15 mouse cellular contexts compared by ENCODE assay signal in genomic region chr3:127627956-127628310, GRCm38 (mm10). TPM values are rescaled to one million over a fixed set of nuclear protein-coding genes. Genes with fewer than 3 reads are reported as not detected.
DNase-seq lines count a peak whose midpoint lies in the region; ATAC-seq lines count a peak whose summit lies in the region.
"Had no signal": no experiment of that assay in that cellular context is flagged by ENCODE, and none has a peak within 500 bp of the region (broad histone marks: within the 10 kb centered on the region; RNA-seq: fewer than 3 reads in every experiment).

No protein-coding gene starts in this region.

- no peaks in the 10 kb centered on the region for H3K36me3 ChIP-seq in megakaryocyte, embryonic 14.5 days (replicated peaks; ENCODE audit: low read length)
- H3K36me3 ChIP-seq in limb, embryonic 12.5 days: no peaks in the 10 kb centered on the region
- H3K36me3 ChIP-seq in stomach, embryonic 16.5 days (ENCODE audit: control insufficient read depth, insufficient read depth, low read length): no peaks in the 10 kb centered on the region

- ATAC-seq in CD4-positive, CD25-positive, alpha-beta regulatory T cell, adult 4 months: no peak
- ATAC-seq in megakaryocyte, adult 5-6 weeks (ENCODE audit: poor library complexity, severe bottlenecking): no peak
- ATAC-seq in limb, embryonic 12.5 days (ENCODE audit: insufficient number of reproducible peaks, insufficient read depth, low FRiP score, low TSS enrichment, low read depth): no peak
- ATAC-seq in stomach, embryonic 16.5 days (ENCODE audit: insufficient read depth, low FRiP score): no peak
- ATAC-seq: Patski had no signal

- H3K9ac ChIP-seq in limb, embryonic 12.5 days (replicated peaks): no peak overlapping the region
- no peak overlapping the region for H3K9ac ChIP-seq in stomach, embryonic 16.5 days (ENCODE audit: low read length)

- H3K4me3 ChIP-seq in megakaryocyte, embryonic 14.5 days (replicated peaks): peak overlapping the region; percentile 70
- H3K4me3 ChIP-seq in limb, embryonic 12.5 days (replicated peaks): 0 out of 2 replicates have a peak overlapping the region, but pooled peaks have one; percentile 18
- 0 out of 2 replicates have a peak overlapping the region, but pooled peaks have one; percentile 5 for H3K4me3 ChIP-seq in stomach, embryonic 16.5 days (replicated peaks; ENCODE audit: low read length)

- H3K9me3 ChIP-seq in megakaryocyte, embryonic 14.5 days: no peaks in the 10 kb centered on the region
- no peaks in the 10 kb centered on the region for H3K9me3 ChIP-seq in limb, embryonic 12.5 days
- H3K9me3 ChIP-seq in stomach, embryonic 16.5 days (replicated peaks; ENCODE audit: control insufficient read depth, low read length): no peaks in the 10 kb centered on the region

- H3K27ac ChIP-seq in limb, embryonic 12.5 days: no peak overlapping the region
- no peak overlapping the region for H3K27ac ChIP-seq in stomach, embryonic 16.5 days (ENCODE audit: low read length)

- peaks cover 62% of the 10 kb centered on the region for H3K4me1 ChIP-seq in megakaryocyte, embryonic 14.5 days
- H3K4me1 ChIP-seq in limb, embryonic 12.5 days (replicated peaks): peaks cover 19% of the 10 kb centered on the region
- peaks cover 14% of the 10 kb centered on the region for H3K4me1 ChIP-seq in stomach, embryonic 16.5 days (ENCODE audit: control insufficient read depth, insufficient read depth, low read length)

- H3K4me2 ChIP-seq in limb, embryonic 12.5 days: peak overlapping the region; percentile 15; the same call in 1 of the 2 replicates
- no peak overlapping the region for H3K4me2 ChIP-seq in stomach, embryonic 16.5 days (ENCODE audit: low read depth, low read length)

- WGBS in limb, embryonic 12.5 days: 0% methylated on average over 9 of the region's 9 CpGs
- 2% methylated on average over 9 of the region's 9 CpGs for WGBS in stomach, embryonic 16.5 days

- DNase-seq in CD4-positive, CD25-positive, alpha-beta regulatory T cell, adult 2 months (ENCODE audit: low read depth, low spot score): peak; percentile 10
- no peak for DNase-seq in urinary bladder, postnatal 10 days (ENCODE audit: low spot score)
- no peak for DNase-seq in left cerebral cortex, adult 9 months (ENCODE audit: low spot score in 2 of 2)
- DNase-seq: cerebellum, postnatal 25 days; lung, postnatal 4 days; thymus, postnatal 25 days had no signal

- peaks cover 85% of the 10 kb centered on the region for H3K27me3 ChIP-seq in megakaryocyte, embryonic 14.5 days (replicated peaks)
- peaks cover 94% of the 10 kb centered on the region for H3K27me3 ChIP-seq in limb, embryonic 12.5 days
- peaks cover 71% of the 10 kb centered on the region for H3K27me3 ChIP-seq in stomach, embryonic 16.5 days (ENCODE audit: control insufficient read depth, insufficient read depth, low read length)

RNA-seq across cellular contexts. Expression of gene Neurog2, which starts 5.0 kb away (rescaled TPM):
- not detected for polyA plus RNA-seq in CD4-positive, CD25-positive, alpha-beta regulatory T cell, adult 4 months (2017; shearing (Covaris generic))
- polyA plus RNA-seq in megakaryocyte, embryonic 14.5 days (2012; ENCODE audit: insufficient read depth, low replicate concordance): not detected in 2 replicates
- not detected in 2 replicates for total RNA-seq in megakaryocyte, adult 5-6 weeks (2015)
- not detected in 2 replicates for total RNA-seq in megakaryocyte, adult 5-6 weeks (2017)
- not detected in 2 replicates for polyA plus RNA-seq in limb, embryonic 12.5 days (2016; fragmentation: Nextera tagmentation; extraction: Ambion mirVana)
- polyA plus RNA-seq in stomach, embryonic 16.5 days (2015; fragmentation: Nextera tagmentation; extraction: Ambion mirVana): 0.05 TPM in 1 of 2 replicates, not detected in the other
- polyA plus RNA-seq: heart, postnatal 0 days; limb, embryonic 11.5 days; Patski; small intestine, adult 2 months had no signal

Comparison
In these comparisons a context has a peak if more than half of its experiments do, and no peak if none do; other contexts are left out.
1. H3K4me3 ChIP-seq: peak in every context shown above with its lines; median percentile 70 in megakaryocyte, embryonic 14.5 days; 18 in limb, embryonic 12.5 days; 5 in stomach, embryonic 16.5 days.